Mouse (Mus musculus) E14TG2a.4 (cell line): ENCODE results near the gene Sugct.

Experiments
- CTCF ChIP-seq: conservative IDR thresholded peaks from 2 replicates; pipeline ENCODE4 v1.5.1; 2014; ENCODE audit warnings: low read length
- NANOG ChIP-seq: IDR thresholded peaks from 2 replicates; pipeline ENCODE4 v1.6.1; 2014; ENCODE audit warnings: borderline replicate concordance, low read length, mixed read lengths
- POU5F1 ChIP-seq: IDR thresholded peaks from 2 replicates; pipeline ENCODE4 v1.6.1; 2014; ENCODE audit warnings: low read length, borderline replicate concordance

GRCm38 (mm10) chr13:17690686-17691085, 4.7 kb downstream of the Sugct start:
- no peak for TF ChIP-seq CTCF
- no peak for TF ChIP-seq NANOG
- no peak for TF ChIP-seq POU5F1
